8 mouse cellular contexts compared by ENCODE assay signal in genomic region chr5:147055572-147056245, GRCm38 (mm10). TPM values are rescaled to one million over a fixed set of nuclear protein-coding genes. Genes with fewer than 3 reads are reported as not detected.
DNase-seq lines count a peak whose midpoint lies in the region; ATAC-seq and TF ChIP-seq lines count a peak whose summit lies in the region.
"Had no signal": no experiment of that assay in that cellular context is flagged by ENCODE, and none has a peak within 500 bp of the region (broad histone marks: within the 10 kb centered on the region; RNA-seq: fewer than 3 reads in every experiment).

No protein-coding gene starts in this region.

- no peak for ATAC-seq in intestine, embryonic 15.5 days
- no peak for ATAC-seq in intestine, embryonic 16.5 days

- no peak overlapping the region for H3K4me2 ChIP-seq in intestine, embryonic 15.5 days (replicated peaks)
- H3K4me2 ChIP-seq in intestine, embryonic 16.5 days (ENCODE audit: low read depth, low read length) = no peak overlapping the region

- H3K9ac ChIP-seq in intestine, embryonic 15.5 days = no peak overlapping the region
- no peak overlapping the region for H3K9ac ChIP-seq in intestine, embryonic 16.5 days (ENCODE audit: low read depth, low read length)

- H3K4me3 ChIP-seq in left cerebral cortex, adult 2 months = no peak overlapping the region
- no peak overlapping the region for H3K4me3 ChIP-seq in brown adipose tissue, adult 24 weeks (ENCODE audit: insufficient read depth, low read depth, low read length)
- H3K4me3 ChIP-seq in intestine, embryonic 15.5 days (replicated peaks) = no peak overlapping the region
- no peak overlapping the region for H3K4me3 ChIP-seq in intestine, embryonic 16.5 days (ENCODE audit: low read length)
- H3K4me3 ChIP-seq: heart, adult 2 months had no signal

- TF ChIP-seq CTCF in left cerebral cortex, adult 2 months (IDR thresholded peaks at IDR 0.05) = no peak

- WGBS in intestine, embryonic 15.5 days = 75% methylated on average over 6 of the region's 6 CpGs
- 78% methylated on average over 6 of the region's 6 CpGs for WGBS in intestine, embryonic 16.5 days

- peak overlapping the region; percentile 15; the same call in 1 of the 2 replicates for H3K27ac ChIP-seq in left cerebral cortex, adult 2 months
- peak overlapping the region; percentile 93 for H3K27ac ChIP-seq in brown adipose tissue, adult 24 weeks (replicated peaks; ENCODE audit: low read depth, low read length)
- no peak overlapping the region for H3K27ac ChIP-seq in intestine, embryonic 15.5 days
- H3K27ac ChIP-seq in intestine, embryonic 16.5 days (ENCODE audit: low read length) = no peak overlapping the region
- H3K27ac ChIP-seq: heart, adult 2 months had no signal

- H3K9me3 ChIP-seq in intestine, embryonic 15.5 days = no peaks in the 10 kb centered on the region
- no peaks in the 10 kb centered on the region for H3K9me3 ChIP-seq in intestine, embryonic 16.5 days (ENCODE audit: control insufficient read depth, low read length)

- DNase-seq in left cerebral cortex, adult 2 months (ENCODE audit: extremely low spot score in 1 of 2, low spot score in 2 of 2) = peak; percentile 33 to 50
- DNase-seq in left cerebral cortex, postnatal 10 days (ENCODE audit: extremely low spot score in 1 of 2, low spot score in 2 of 2) = no peak
- peak; percentile 60 for DNase-seq in 3134 (ENCODE audit: extremely low read depth, insufficient read length, low spot score)
- peak; percentile 81 for DNase-seq in 416B (ENCODE audit: low read depth)

- no peaks in the 10 kb centered on the region for H3K36me3 ChIP-seq in intestine, embryonic 15.5 days
- no peaks in the 10 kb centered on the region for H3K36me3 ChIP-seq in intestine, embryonic 16.5 days (ENCODE audit: control insufficient read depth, insufficient read depth, low read length)

- intact Hi-C loops in left cerebral cortex, adult 2 months (cut with DNase I) = loop anchor here (1.0 to 2.0 kb wide), 2 partner anchors 11 to 21 kb away; partner anchors contain the start of genes Lnx2 and Polr1d
- intact Hi-C loops in left cerebral cortex, postnatal 10 days (cut with DNase I) = no loop called here

- H3K4me1 ChIP-seq in brown adipose tissue, adult 24 weeks (ENCODE audit: control insufficient read depth, insufficient read depth, insufficient read length, low read length) = peaks cover 56% of the 10 kb centered on the region
- H3K4me1 ChIP-seq in intestine, embryonic 15.5 days (replicated peaks) = peaks cover 28% of the 10 kb centered on the region
- peaks cover 48% of the 10 kb centered on the region for H3K4me1 ChIP-seq in intestine, embryonic 16.5 days (ENCODE audit: control insufficient read depth, insufficient read depth, low read length)

- no peaks in the 10 kb centered on the region for H3K27me3 ChIP-seq in intestine, embryonic 15.5 days (replicated peaks)
- H3K27me3 ChIP-seq in intestine, embryonic 16.5 days (replicated peaks; ENCODE audit: control insufficient read depth, insufficient read depth, low read length) = no peaks in the 10 kb centered on the region

RNA-seq across cellular contexts. Expression of gene Lnx2, which starts 20.7 kb away (rescaled TPM):
- 1 to 10 TPM; 5.8 to 6.3 TPM for total RNA-seq in left cerebral cortex, adult 2 months (2021)
- 1 to 10 TPM; 5.6 to 6.2 TPM for total RNA-seq in left cerebral cortex, postnatal 10 days (2021)
- polyA plus RNA-seq in brown adipose tissue, adult 24 weeks (2012; ENCODE audit: insufficient read depth, insufficient read length, missing spikeins) = 6.6 and 7.0 TPM in 2 replicates
- polyA plus RNA-seq in intestine, embryonic 15.5 days (2015; fragmentation: Nextera tagmentation; extraction: Ambion mirVana) = 13.3 and 15.0 TPM in 2 replicates
- polyA plus RNA-seq in intestine, embryonic 16.5 days (2015; fragmentation: Nextera tagmentation; extraction: Ambion mirVana) = 15.2 and 16.6 TPM in 2 replicates

RNA-seq across cellular contexts. Expression of gene Polr1d, which starts 21.1 kb away (rescaled TPM):
- 10 to 100 TPM; 66.8 to 67.0 TPM for total RNA-seq in left cerebral cortex, adult 2 months (2021)
- total RNA-seq in left cerebral cortex, postnatal 10 days (2021) = 10 to 100 TPM; 82.2 to 88.3 TPM
- 203 and 223 TPM in 2 replicates for polyA plus RNA-seq in brown adipose tissue, adult 24 weeks (2012; ENCODE audit: insufficient read depth, insufficient read length, missing spikeins)
- 151 and 155 TPM in 2 replicates for polyA plus RNA-seq in intestine, embryonic 15.5 days (2015; fragmentation: Nextera tagmentation; extraction: Ambion mirVana)
- 136 and 151 TPM in 2 replicates for polyA plus RNA-seq in intestine, embryonic 16.5 days (2015; fragmentation: Nextera tagmentation; extraction: Ambion mirVana)

Comparison
In these comparisons a context has a peak if more than half of its experiments do, and no peak if none do; other contexts are left out.
1. DNase-seq: peak in left cerebral cortex, adult 2 months (2 of 2), 3134 (single experiment) and 416B (single experiment); none in left cerebral cortex, postnatal 10 days (0 of 2).
2. H3K27ac ChIP-seq: peak in left cerebral cortex, adult 2 months (single experiment) and brown adipose tissue, adult 24 weeks (single experiment); none in intestine, embryonic 15.5 days (single experiment) and intestine, embryonic 16.5 days (single experiment).